Mouse (Mus musculus): ENCODE data around the gene Acsm1. TPM values are rescaled to one million over a fixed set of nuclear protein-coding genes. Genes with fewer than 3 reads are reported as not detected.
"Not testable (repeated sequence)": the region's sequence is repeated elsewhere in the genome, so short reads cannot be mapped to it uniquely, and the experiment has no call there.

The Acsm1 gene
- total RNA-seq (2014; rRNA removed; ENCODE audit: low replicate concordance) (not detected in 2 replicates), polyA plus RNA-seq (2015; fragmentation: Nextera tagmentation; extraction: Ambion mirVana) (0.05 and 0.48 TPM in 2 replicates)

DNA sequence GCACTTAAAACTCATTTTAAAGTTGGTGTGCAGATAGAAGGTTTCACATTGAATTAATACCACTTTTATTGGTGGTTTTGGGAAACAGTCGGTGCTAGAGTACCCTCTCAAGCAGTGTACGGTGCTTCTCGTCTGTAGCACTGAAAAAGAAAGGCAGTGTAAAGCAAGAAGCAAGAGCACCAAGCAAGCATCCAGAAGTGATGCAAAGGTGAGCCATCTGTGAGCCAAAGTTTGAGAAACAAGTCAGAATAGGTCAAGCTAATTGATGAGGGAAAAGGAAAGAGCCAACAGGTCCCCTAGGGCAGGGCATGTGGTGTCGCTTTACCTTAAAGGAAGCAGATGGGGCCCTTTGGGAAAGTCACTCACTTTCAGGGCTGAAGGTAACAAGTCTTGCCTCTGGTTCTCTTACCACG is at the start of gene Acsm1:
Acsm1 (plus strand) TSS at position 363 of the 413 bp plus-strand sequence.
- ATAC-seq (ENCODE audit: insufficient read depth, low read depth) (no peak), DNase-seq (ENCODE audit: low spot score) (no peak)
- no peaks in the 10 kb centered on the region for H3K4me1 ChIP-seq (ENCODE audit: control insufficient read depth, insufficient read depth)
- no peaks in the 10 kb centered on the region for H3K36me3 ChIP-seq (replicated peaks; ENCODE audit: control insufficient read depth, insufficient read depth, low read length)
- TF ChIP-seq EP300 (IDR thresholded peaks at IDR 0.05; ENCODE audit: low read depth) (no peak), CTCF (IDR thresholded peaks at IDR 0.05; ENCODE audit: low read depth) (no peak)
- H3K9ac ChIP-seq (replicated peaks; ENCODE audit: low read depth, low read length), result no peak within 1 kb of the TSS
- H3K27ac ChIP-seq (ENCODE audit: low read depth), result no peak within 1 kb of the TSS
- WGBS, result 69% methylated on average over 5 of the region's 5 CpGs
- H3K4me2 ChIP-seq (ENCODE audit: low read depth, low read length), result no peak within 1 kb of the TSS
- no peak within 1 kb of the TSS for H3K4me3 ChIP-seq (ENCODE audit: low read depth, low read length)
- H3K9me3 ChIP-seq (replicated peaks; ENCODE audit: control insufficient read depth, low read length), result no peaks in the 10 kb centered on the region
- H3K27me3 ChIP-seq (ENCODE audit: control insufficient read depth, insufficient read depth, low read length), result no peaks in the 10 kb centered on the region

DNA sequence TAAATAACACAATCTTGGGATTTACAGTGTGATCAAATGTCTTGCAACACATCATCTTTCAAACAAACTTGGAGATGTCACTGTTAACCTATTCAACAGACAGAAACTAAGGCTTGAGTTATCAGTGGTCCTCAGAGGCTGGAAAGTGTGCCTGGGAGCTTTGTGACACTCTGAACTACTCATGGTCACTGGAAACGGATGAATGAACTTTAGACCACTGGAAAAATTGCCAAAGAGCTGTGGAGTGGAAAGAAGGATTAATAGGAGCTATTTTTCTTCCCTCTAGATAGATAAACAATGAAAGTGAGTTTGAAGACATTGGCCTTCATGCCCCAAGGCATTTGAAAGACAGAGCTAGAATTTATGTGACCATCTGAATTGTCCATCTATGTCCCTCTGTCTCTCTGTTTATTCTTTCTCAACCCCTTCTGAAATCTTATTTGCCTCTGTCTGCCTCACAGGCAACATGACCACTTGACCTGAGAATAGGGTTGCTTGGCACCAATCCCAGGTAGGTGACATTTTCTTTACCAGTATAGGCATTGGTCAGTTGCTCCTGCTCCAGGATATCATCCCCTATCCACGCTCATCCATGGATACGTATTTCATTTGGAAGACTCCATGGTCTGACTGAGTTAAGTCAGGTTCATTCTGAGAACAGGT is 46.9 kb upstream of the Acsm1 start:
- Histone ChIP-seq H3K9ac (replicated peaks; ENCODE audit: low read depth, low read length) (no peak overlapping the region), H3K9me3 (replicated peaks; ENCODE audit: control insufficient read depth, low read length) (no peaks in the 10 kb centered on the region), H3K27ac (ENCODE audit: low read depth) (no peak overlapping the region), H3K4me3 (ENCODE audit: low read depth, low read length) (no peak overlapping the region), H3K36me3 (replicated peaks; ENCODE audit: control insufficient read depth, insufficient read depth, low read length) (no peaks in the 10 kb centered on the region), H3K27me3 (ENCODE audit: control insufficient read depth, insufficient read depth, low read length) (no peaks in the 10 kb centered on the region), H3K4me2 (ENCODE audit: low read depth, low read length) (no peak overlapping the region), H3K4me1 (ENCODE audit: control insufficient read depth, insufficient read depth) (no peaks in the 10 kb centered on the region)
- 63% methylated on average over 3 of the region's 3 CpGs for WGBS
- TF ChIP-seq EP300 (IDR thresholded peaks at IDR 0.05; ENCODE audit: low read depth), result no peak
- no peak for TF ChIP-seq CTCF (IDR thresholded peaks at IDR 0.05; ENCODE audit: low read depth)
- no peak for DNase-seq (ENCODE audit: low spot score)
- no peak for ATAC-seq (ENCODE audit: insufficient read depth, low read depth)

DNA sequence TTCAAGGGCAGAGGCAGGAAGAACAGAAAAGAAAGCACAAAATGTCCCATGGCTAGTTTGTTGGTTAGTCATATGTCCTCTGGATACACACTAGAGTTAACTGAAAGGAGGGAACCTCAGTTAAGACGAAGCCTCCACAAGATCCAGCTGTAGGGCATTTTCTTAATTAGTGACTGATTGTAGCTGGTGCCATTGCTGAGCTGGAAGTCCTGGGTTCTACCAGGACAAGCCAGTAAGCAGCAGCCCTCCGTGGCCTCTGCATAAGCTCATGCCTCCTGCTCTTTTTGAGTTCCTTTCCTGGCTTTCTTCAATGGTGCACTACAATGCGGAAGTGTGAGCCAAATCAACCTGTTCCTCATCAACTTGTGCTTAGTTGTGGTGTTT is 46.4 kb upstream of the Acsm1 start:
- H3K36me3 ChIP-seq (replicated peaks; ENCODE audit: control insufficient read depth, insufficient read depth, low read length), result no peaks in the 10 kb centered on the region
- ATAC-seq (ENCODE audit: insufficient read depth, low read depth) (no peak), DNase-seq (ENCODE audit: low spot score) (no peak)
- TF ChIP-seq EP300 (IDR thresholded peaks at IDR 0.05; ENCODE audit: low read depth) (no peak), CTCF (IDR thresholded peaks at IDR 0.05; ENCODE audit: low read depth) (no peak)
- WGBS, result 78% methylated on average over 3 of the region's 3 CpGs
- no peak overlapping the region for H3K27ac ChIP-seq (ENCODE audit: low read depth)
- no peaks in the 10 kb centered on the region for H3K9me3 ChIP-seq (replicated peaks; ENCODE audit: control insufficient read depth, low read length)
- no peak overlapping the region for H3K4me2 ChIP-seq (ENCODE audit: low read depth, low read length)
- no peak overlapping the region for H3K9ac ChIP-seq (replicated peaks; ENCODE audit: low read depth, low read length)
- H3K27me3 ChIP-seq (ENCODE audit: control insufficient read depth, insufficient read depth, low read length), result no peaks in the 10 kb centered on the region
- H3K4me3 ChIP-seq (ENCODE audit: low read depth, low read length), result no peak overlapping the region
- H3K4me1 ChIP-seq (ENCODE audit: control insufficient read depth, insufficient read depth), result no peaks in the 10 kb centered on the region

GRCm38 (mm10) chr7:119561441-119561840 is 45.4 kb upstream of the Acsm1 start:
- Histone ChIP-seq H3K36me3 (replicated peaks; ENCODE audit: control insufficient read depth, insufficient read depth, low read length) (no peaks in the 10 kb centered on the region), H3K27me3 (ENCODE audit: control insufficient read depth, insufficient read depth, low read length) (no peaks in the 10 kb centered on the region), H3K9ac (replicated peaks; ENCODE audit: low read depth, low read length) (no peak overlapping the region), H3K4me2 (ENCODE audit: low read depth, low read length) (no peak overlapping the region), H3K4me3 (ENCODE audit: low read depth, low read length) (no peak overlapping the region), H3K27ac (ENCODE audit: low read depth) (no peak overlapping the region), H3K4me1 (ENCODE audit: control insufficient read depth, insufficient read depth) (no peaks in the 10 kb centered on the region), H3K9me3 (replicated peaks; ENCODE audit: control insufficient read depth, low read length) (no peaks in the 10 kb centered on the region)
- TF ChIP-seq CTCF (IDR thresholded peaks at IDR 0.05; ENCODE audit: low read depth) (no peak), EP300 (IDR thresholded peaks at IDR 0.05; ENCODE audit: low read depth) (no peak)
- WGBS, result 39% methylated on average over 4 of the region's 4 CpGs
- DNase-seq (ENCODE audit: low spot score), result no peak
- ATAC-seq (ENCODE audit: insufficient read depth, low read depth), result no peak

DNA sequence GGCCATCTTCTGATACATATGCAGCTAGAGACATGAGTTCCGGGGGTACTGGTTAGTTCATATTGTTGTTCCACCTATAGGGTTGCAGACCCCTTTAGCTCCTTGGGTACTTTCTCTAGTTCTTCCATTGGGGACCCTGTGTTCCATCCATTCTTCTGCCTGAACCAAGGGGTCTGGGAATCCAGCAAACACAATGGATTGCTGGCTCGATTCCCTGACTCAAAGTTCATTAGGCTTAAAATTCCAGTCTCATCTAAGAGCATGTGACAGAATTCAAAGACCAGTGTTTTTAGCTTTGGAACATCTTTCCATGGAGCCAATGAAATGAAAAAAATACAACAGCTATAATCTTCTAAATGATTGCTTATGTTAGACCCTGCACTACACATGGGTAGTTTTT is 44.4 kb upstream of the Acsm1 start:
- not testable (repeated sequence) for H3K27me3 ChIP-seq (ENCODE audit: control insufficient read depth, insufficient read depth, low read length); H3K4me3 ChIP-seq (ENCODE audit: low read depth, low read length); H3K27ac ChIP-seq (ENCODE audit: low read depth); H3K4me2 ChIP-seq (ENCODE audit: low read depth, low read length); ATAC-seq (ENCODE audit: insufficient read depth, low read depth); H3K9me3 ChIP-seq (replicated peaks; ENCODE audit: control insufficient read depth, low read length); H3K9ac ChIP-seq (replicated peaks; ENCODE audit: low read depth, low read length); H3K4me1 ChIP-seq (ENCODE audit: control insufficient read depth, insufficient read depth); DNase-seq (ENCODE audit: low spot score); H3K36me3 ChIP-seq (replicated peaks; ENCODE audit: control insufficient read depth, insufficient read depth, low read length)
- 77% methylated on average over 2 of the region's 2 CpGs for WGBS

GRCm38 (mm10) chr7:119594530-119595107 is 12.2 kb upstream of the Acsm1 start:
- WGBS, result 67% methylated on average over 3 of the region's 3 CpGs
- TF ChIP-seq EP300 (IDR thresholded peaks at IDR 0.05; ENCODE audit: low read depth) (no peak), CTCF (IDR thresholded peaks at IDR 0.05; ENCODE audit: low read depth) (no peak)
- H3K9ac ChIP-seq (replicated peaks; ENCODE audit: low read depth, low read length), result no peak overlapping the region
- H3K4me3 ChIP-seq (ENCODE audit: low read depth, low read length), result no peak overlapping the region
- no peaks in the 10 kb centered on the region for H3K9me3 ChIP-seq (replicated peaks; ENCODE audit: control insufficient read depth, low read length)
- H3K36me3 ChIP-seq (replicated peaks; ENCODE audit: control insufficient read depth, insufficient read depth, low read length), result no peaks in the 10 kb centered on the region
- no peaks in the 10 kb centered on the region for H3K27me3 ChIP-seq (ENCODE audit: control insufficient read depth, insufficient read depth, low read length)
- H3K4me1 ChIP-seq (ENCODE audit: control insufficient read depth, insufficient read depth), result no peaks in the 10 kb centered on the region
- ATAC-seq (ENCODE audit: insufficient read depth, low read depth) (no peak), DNase-seq (ENCODE audit: low spot score) (no peak)
- H3K27ac ChIP-seq (ENCODE audit: low read depth), result no peak overlapping the region
- no peak overlapping the region for H3K4me2 ChIP-seq (ENCODE audit: low read depth, low read length)

Data from heart, postnatal 0 days (tissue).